Mouse (Mus musculus) mouse trophoblast stem cell (cell line): ENCODE measurements around the gene Syn2.

ENCODE experiments used
- in situ Hi-C, 2 experiments: fragments of 300-500 bp; cut with MseI, MboI; formaldehyde crosslinking; loops; 2 replicates in 1 of 2; 3 replicates in 1 of 2; pipeline ENCODE4 v1.15.1; 2025

Gene Syn2

GRCm38 (mm10) chr6:115241939-115242338, 107.2 kb downstream of the Syn2 start:
- in situ Hi-C loops: loop anchor here in 1 of 2 experiments (10.0 kb wide), 1 partner anchor 293 kb away; no protein-coding TSS in a partner anchor

DNA sequence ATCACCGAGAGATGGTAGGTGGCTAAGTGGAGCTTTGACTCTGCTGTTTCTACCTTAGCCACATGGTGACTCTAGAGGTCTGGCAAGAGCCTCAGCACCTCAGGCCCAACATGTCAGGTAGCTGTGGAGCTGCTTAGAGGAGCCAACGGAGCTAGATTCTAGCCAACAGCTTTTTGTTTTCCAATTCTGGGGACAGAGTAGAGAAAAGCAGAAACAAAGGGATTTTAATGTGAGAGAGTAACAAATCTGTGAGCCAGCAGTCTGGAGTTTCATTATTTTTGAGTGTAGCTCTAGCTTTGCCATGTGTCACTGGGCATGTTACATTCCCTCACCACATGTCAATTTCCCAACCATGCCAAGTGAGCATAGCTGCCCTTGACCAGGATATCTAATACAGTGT, 109.5 kb downstream of the Syn2 start:
- in situ Hi-C loops: loop anchor here in 1 of 2 experiments (10.0 kb wide), 1 partner anchor 291 kb away; no protein-coding TSS in a partner anchor

- in situ Hi-C loops: loop anchor here in 1 of 2 experiments (10.0 kb wide), 1 partner anchor 289 kb away; no protein-coding TSS in a partner anchor
Observed at GRCm38 (mm10) chr6:115245500-115246058, 110.9 kb downstream of the Syn2 start.

- in situ Hi-C loops: no loop called here
Observed at GRCm38 (mm10) chr6:115251531-115251985, 116.9 kb downstream of the Syn2 start.

DNA sequence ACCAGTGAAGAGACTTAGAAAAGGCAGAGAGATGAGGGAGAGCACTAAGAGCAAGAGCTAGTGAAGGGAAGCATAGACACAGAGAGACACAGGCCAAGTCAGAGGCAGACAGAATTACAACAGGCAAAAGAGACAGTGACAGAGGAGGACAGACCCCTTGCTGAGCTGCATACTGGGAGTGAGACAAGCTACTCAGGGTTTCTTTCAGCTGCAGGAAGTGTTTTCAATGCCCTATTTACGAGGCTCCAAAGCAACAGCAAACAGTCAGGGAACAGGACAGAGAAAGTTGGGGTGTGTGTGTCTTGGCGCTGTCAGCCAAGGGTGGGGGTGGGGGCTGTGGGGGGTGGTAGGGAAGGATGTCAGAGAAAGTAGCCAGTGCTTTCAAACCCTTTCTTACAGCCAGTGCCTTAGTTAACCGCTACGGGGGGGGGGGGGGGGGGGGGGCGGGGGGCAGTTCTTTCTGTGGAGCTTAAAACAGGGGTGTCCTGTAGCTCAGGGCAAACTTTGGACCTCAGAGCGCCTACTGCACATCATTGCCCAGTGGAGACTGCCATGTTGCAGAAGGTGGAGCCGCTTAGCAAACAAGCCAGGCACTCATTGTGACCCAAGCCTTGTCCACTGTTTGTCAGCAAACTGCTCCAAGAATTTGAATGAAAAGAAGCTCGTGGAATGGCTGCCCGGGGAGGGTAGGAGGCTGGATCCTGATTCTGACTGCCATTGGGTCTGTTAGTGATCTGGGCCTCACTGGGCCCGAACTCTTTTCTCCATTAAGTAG, 117.6 kb downstream of the Syn2 start, which contains the start of gene Timp4:
Gene Timp4, minus strand, starts transcription at position 107 of the 775 bp plus-strand sequence.
- in situ Hi-C loops: no loop called here

DNA sequence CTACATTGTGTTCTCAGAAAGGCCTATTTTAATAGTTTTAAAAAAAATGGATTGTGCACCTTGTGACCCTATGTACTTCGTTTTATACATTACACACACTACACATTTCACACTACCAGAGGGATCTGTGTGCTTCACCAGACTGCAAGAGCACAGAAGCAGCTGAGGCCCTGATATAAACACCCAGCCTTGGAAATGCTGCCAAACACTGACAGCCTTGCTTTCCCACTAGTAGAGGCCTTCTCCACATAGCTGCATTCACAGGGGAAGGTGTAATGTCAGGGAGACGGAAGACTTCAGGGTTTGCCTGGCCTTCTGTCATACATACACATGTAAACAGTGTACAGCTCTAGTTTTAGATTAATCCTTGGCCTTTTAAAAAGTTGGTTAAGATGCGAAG, 120.5 kb downstream of the Syn2 start:
- in situ Hi-C loops: no loop called here

DNA sequence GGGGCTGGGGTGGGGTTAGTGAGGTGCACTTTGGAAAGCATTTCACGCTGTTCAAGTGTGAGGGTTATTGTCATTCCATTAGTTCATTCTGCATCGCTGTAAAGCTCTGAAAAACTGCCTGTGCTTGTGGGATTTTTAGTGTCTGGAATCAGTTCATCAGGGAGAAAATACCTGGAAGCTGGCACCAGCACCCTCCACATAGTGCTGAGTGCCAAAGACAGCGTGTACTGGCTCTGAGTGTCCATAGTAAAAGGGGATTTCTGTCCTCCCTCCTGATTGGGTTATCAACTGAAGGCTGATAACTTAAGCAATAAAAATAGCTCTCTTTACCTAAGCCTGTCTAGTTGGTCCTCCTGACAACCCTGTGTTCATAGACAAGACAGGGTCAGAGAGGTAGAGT, 125.8 kb downstream of the Syn2 start:
- in situ Hi-C loops: no loop called here

DNA sequence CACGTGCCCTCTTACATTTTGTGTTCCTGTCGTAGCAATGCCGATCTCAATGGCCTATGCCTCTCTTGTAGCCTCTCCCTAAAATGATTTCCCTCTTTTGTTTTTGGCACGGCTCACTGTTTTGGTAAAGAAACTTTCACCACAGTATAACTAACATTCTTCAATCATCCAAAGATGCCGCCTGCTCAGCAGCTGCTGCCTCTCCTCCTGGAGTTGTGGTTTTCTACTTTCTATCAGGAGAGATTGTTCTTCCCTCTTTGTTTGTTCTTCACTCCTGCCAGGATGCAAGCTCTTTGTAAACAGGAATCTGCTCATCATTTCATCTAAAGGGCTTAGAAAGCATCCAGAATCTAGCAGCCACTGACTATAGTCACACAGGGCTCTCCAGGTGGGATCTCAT, 132.1 kb downstream of the Syn2 start:
- in situ Hi-C loops: no loop called here

- in situ Hi-C loops: no loop called here
Observed at GRCm38 (mm10) chr6:115267916-115268315, 133.2 kb downstream of the Syn2 start.

DNA sequence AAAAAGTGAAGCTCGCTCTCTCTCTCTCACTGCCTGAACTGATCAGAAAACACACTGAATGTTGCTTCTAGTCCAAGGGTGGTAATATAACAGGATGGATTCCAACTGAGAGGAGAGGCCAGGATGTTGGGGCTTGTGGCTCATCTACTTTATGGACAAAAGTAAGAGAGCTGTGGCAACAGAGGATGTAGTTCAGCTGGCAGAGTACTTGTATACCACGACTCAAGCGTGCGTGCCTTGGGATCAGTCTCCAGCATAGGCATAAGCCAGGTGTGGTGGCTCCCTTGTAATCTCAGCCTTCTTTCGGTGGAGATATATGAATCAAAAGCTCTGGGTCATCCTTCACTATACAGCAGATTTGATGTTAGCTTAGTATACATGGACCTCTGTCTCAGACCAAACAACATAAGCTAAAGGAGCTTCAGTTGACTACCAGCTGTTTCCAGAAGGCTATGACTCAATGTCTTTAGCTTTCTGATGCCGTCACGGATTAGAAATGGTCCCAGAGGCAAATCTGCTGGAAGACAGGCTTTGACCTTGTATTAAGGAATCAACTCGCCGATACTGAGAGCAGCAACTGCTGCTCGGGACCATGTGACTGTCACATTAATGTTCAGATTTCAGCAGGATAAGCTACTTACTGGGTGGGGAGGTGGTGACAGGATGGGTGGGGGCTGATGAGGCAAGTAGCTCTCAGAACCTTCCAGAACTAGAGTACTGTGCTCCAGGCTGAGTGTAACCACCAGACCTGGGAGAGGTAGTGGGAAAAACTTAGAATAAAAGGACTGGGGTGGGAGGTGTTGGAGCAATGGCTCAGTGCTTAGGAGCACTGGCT, 134.1 kb downstream of the Syn2 start:
- in situ Hi-C loops: no loop called here

DNA sequence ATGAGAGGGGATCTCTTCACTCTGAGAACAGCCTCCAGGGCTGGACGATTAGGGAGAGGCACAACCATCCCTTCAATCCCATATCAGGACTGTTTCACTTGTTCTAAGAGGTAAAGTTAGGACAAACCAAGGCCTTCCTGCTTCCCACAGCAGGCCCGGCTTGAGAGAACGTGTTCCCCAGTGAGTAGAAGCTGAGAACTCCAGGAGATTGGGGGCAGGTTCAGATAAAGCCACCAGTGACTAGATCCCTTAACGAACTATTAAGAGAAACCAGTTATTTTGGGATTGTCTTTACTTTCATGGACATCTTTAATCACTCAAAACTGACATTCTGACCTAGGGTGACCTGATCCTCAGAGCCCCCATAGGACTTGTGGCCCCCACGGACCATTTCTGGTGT, 134.9 kb downstream of the Syn2 start:
- in situ Hi-C loops: no loop called here

- in situ Hi-C loops: no loop called here
Observed at GRCm38 (mm10) chr6:115270085-115270484, 135.4 kb downstream of the Syn2 start.

- in situ Hi-C loops: no loop called here
Observed at GRCm38 (mm10) chr6:115271326-115271725, 136.6 kb downstream of the Syn2 start.

DNA sequence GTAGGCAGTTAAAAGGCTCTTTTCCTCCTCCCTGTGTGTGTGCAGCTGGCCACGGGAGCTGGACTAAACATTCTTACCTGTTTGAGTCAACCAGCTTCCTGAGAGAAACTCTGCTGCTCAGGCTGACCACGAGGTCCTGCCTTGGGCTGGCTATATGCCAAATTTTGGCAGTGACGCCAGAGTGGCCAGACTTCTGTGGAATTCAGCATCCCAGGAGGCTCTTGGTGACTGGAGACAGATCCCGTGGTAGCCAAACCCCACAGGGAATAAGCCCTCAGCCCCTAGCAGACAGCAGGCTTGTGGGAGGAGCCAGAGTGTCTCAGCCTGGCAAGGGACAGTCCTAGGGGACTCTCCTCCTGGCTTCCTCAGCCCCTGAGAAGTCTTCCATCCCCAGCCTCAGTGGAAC, 137.2 kb downstream of the Syn2 start:
- in situ Hi-C loops: no loop called here

GRCm38 (mm10) chr6:115273346-115273745, 138.6 kb downstream of the Syn2 start:
- in situ Hi-C loops: no loop called here

GRCm38 (mm10) chr6:115274705-115275104, 140.0 kb downstream of the Syn2 start:
- in situ Hi-C loops: no loop called here

DNA sequence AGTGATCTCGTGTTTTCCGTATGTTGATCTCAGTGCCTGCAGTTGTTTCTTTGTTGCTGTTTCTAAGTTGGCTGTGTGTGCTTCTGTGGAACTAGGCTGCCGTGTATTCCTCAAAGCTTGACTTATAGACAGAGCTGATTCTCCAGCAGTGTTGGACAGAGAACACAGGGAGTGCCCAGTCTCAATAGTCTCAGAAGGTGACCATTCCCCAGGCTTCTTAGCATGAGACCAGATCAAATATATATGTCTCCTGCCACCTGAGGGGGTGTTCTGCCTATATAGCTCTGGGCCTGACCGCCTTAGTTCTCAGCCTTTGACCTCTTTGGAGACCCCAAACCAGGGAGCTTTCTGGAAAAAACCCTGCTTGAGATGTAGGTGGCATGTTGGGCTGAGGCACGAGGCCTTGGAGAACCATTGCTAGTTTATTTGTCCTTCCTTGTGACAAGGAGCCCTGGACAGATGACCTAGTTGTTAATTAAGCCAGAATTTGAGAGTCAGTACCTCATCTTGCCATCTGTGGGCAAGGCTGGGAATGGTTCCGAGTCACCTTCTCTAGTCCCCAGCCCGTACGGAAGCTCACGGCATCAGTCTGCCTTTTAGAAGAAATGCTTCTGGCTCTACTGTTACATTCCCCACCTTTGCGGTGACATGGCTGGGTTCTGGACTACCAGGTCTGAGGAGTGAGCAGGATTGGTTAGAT, 140.6 kb downstream of the Syn2 start:
- in situ Hi-C loops: no loop called here

GRCm38 (mm10) chr6:115278086-115278485, 143.4 kb downstream of the Syn2 start:
- in situ Hi-C loops: no loop called here

DNA sequence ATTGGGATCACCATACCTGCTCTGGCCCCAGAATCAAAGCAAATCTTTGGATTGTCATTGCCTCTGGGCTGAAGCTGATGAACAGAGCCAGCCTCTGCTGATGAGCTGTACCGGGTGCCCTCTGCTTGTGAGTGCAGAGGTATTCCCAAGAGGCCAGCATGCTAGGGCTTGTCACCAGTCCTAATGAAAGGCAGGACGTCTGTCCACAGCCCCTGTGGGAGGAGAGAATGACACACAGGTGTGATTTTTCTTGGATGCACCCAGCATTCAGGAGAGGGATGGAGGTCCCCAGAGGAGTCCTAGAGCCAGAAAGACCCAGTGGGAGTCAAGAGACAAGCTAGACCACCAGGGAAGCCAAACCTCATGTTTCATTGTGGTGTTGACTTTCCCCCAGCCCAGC, 144.9 kb downstream of the Syn2 start:
- in situ Hi-C loops: no loop called here

DNA sequence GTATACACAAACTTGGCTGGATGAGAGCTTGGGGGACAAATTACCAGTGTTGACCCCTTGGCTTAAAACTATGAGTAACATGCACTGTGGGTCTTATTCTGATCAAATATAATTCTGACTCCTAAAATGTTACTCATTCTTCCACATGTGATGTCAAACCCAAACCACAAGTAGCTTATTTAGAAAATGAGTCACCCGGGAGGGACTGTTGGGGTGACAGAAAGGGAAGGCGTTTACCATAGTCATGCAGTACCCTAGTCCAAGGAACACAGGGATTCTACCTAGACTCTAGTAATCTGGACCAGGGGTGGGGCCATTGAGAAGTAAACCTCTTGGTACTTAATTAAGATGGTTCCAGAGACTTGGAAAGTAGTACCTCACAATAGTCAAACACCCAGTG, 149.5 kb downstream of the Syn2 start:
- in situ Hi-C loops: no loop called here

- in situ Hi-C loops: no loop called here
Observed at GRCm38 (mm10) chr6:115286441-115286840, 151.7 kb downstream of the Syn2 start.

- in situ Hi-C loops: no loop called here
Observed at GRCm38 (mm10) chr6:115288223-115288622, 153.5 kb downstream of the Syn2 start.
